In genomic region chr4:49631319-49632138, GRCm38 (mm10) we compare ENCODE assay signal across 8 mouse cellular contexts. TPM values are rescaled to one million over a fixed set of nuclear protein-coding genes. Genes with fewer than 3 reads are reported as not detected.
DNase-seq lines count a peak whose midpoint lies in the region; ATAC-seq and TF ChIP-seq lines count a peak whose summit lies in the region.

Gene Rnf20, plus strand, starts transcription at chr4:49632006.

- no peaks in the 10 kb centered on the region for H3K27me3 ChIP-seq in embryonic facial prominence, embryonic 15.5 days
- H3K27me3 ChIP-seq in limb, embryonic 14.5 days (ENCODE audit: control insufficient read depth, insufficient read depth, low read length) = no peaks in the 10 kb centered on the region
- H3K27me3 ChIP-seq in midbrain, postnatal 0 days (ENCODE audit: insufficient read depth, low read length) = no peaks in the 10 kb centered on the region

- WGBS in bone marrow, adult 2 months = 4% methylated on average over 37 of the region's 37 CpGs
- 3% methylated on average over 37 of the region's 37 CpGs for WGBS in embryonic facial prominence, embryonic 15.5 days
- 3% methylated on average over 35 of the region's 37 CpGs for WGBS in limb, embryonic 14.5 days
- 4% methylated on average over 37 of the region's 37 CpGs for WGBS in midbrain, postnatal 0 days

- H3K36me3 ChIP-seq in embryonic facial prominence, embryonic 15.5 days = peaks cover 22% of the 10 kb centered on the region
- peaks cover 22% of the 10 kb centered on the region for H3K36me3 ChIP-seq in limb, embryonic 14.5 days (ENCODE audit: control insufficient read depth, insufficient read depth, low read length)
- peaks cover 18% of the 10 kb centered on the region for H3K36me3 ChIP-seq in midbrain, postnatal 0 days (ENCODE audit: insufficient read depth, low read length)

- ATAC-seq in embryonic facial prominence, embryonic 15.5 days (ENCODE audit: insufficient number of reproducible peaks, low FRiP score, low TSS enrichment, low read depth) = peak; percentile 96
- peak; percentile 99 for ATAC-seq in limb, embryonic 14.5 days (ENCODE audit: low FRiP score, low read depth)
- peak; percentile 96 for ATAC-seq in midbrain, postnatal 0 days (ENCODE audit: low FRiP score)

- peak within 1 kb of the TSS; percentile 69 for H3K4me2 ChIP-seq in embryonic facial prominence, embryonic 15.5 days (replicated peaks)
- H3K4me2 ChIP-seq in limb, embryonic 14.5 days (replicated peaks; ENCODE audit: low read depth, low read length, severe bottlenecking) = peak within 1 kb of the TSS; percentile 54
- H3K4me2 ChIP-seq in midbrain, postnatal 0 days (ENCODE audit: low read depth, low read length, poor library complexity, severe bottlenecking) = peak within 1 kb of the TSS; percentile 77

- TF ChIP-seq CTCF in bone marrow, adult 2 months (IDR thresholded peaks at IDR 0.05; ENCODE audit: control insufficient read depth, insufficient read depth, low read length) = no peak; the same call in 1 of the 2 replicates
- no peak for TF ChIP-seq CTCF in midbrain, postnatal 0 days (IDR thresholded peaks at IDR 0.05)

- H3K27ac ChIP-seq in bone marrow, adult 2 months (ENCODE audit: control insufficient read depth, insufficient read depth, low read depth, low read length, poor library complexity) = peak within 1 kb of the TSS; percentile 85
- peak within 1 kb of the TSS; percentile 96 for H3K27ac ChIP-seq in embryonic facial prominence, embryonic 15.5 days (replicated peaks)
- peak within 1 kb of the TSS; percentile 86 for H3K27ac ChIP-seq in limb, embryonic 14.5 days (replicated peaks; ENCODE audit: low read depth, low read length)
- H3K27ac ChIP-seq in midbrain, postnatal 0 days (ENCODE audit: low read depth, low read length) = peak within 1 kb of the TSS; percentile 89

- peak; percentile 95 for DNase-seq in A20 (ENCODE audit: low read depth, low spot score)
- peak; percentile 97 for DNase-seq in heart, adult 8-10 months (ENCODE audit: low spot score)
- DNase-seq in kidney, adult 9 months = peak; percentile 97
- peak; percentile 95 for DNase-seq in limb, embryonic 14.5 days (ENCODE audit: low spot score)
- peak; percentile 97 for DNase-seq in midbrain, postnatal 0 days (ENCODE audit: low spot score)
- DNase-seq in spleen, postnatal 4 days (ENCODE audit: low spot score in 2 of 2) = peak; percentile 92 to 95

- H3K9ac ChIP-seq in embryonic facial prominence, embryonic 15.5 days = peak within 1 kb of the TSS; percentile 91
- H3K9ac ChIP-seq in limb, embryonic 14.5 days (ENCODE audit: low read depth, low read length, severe bottlenecking) = peak within 1 kb of the TSS; percentile 76
- H3K9ac ChIP-seq in midbrain, postnatal 0 days (replicated peaks; ENCODE audit: low read length, poor library complexity, severe bottlenecking) = peak within 1 kb of the TSS; percentile 84

- TF ChIP-seq POLR2A in bone marrow, adult 2 months (IDR thresholded peaks at IDR 0.05; ENCODE audit: borderline replicate concordance, control insufficient read depth, low read depth, low read length) = peak; percentile 71
- TF ChIP-seq POLR2A in limb, embryonic 14.5 days (IDR thresholded peaks at IDR 0.05; ENCODE audit: borderline replicate concordance, extremely low read depth, insufficient read depth, insufficient read length) = no peak

- no peaks in the 10 kb centered on the region for H3K9me3 ChIP-seq in embryonic facial prominence, embryonic 15.5 days (replicated peaks)
- H3K9me3 ChIP-seq in limb, embryonic 14.5 days (ENCODE audit: control insufficient read depth, low read length) = no peaks in the 10 kb centered on the region
- H3K9me3 ChIP-seq in midbrain, postnatal 0 days (ENCODE audit: low read length) = no peaks in the 10 kb centered on the region

- H3K4me1 ChIP-seq in bone marrow, adult 2 months (ENCODE audit: control insufficient read depth, insufficient read depth, low read length) = no peaks in the 10 kb centered on the region
- 0 out of 2 replicates have a peak, but pooled peaks cover 4% of the 10 kb centered on the region for H3K4me1 ChIP-seq in embryonic facial prominence, embryonic 15.5 days
- peaks cover 6% of the 10 kb centered on the region; the same call in 1 of the 2 replicates for H3K4me1 ChIP-seq in limb, embryonic 14.5 days (ENCODE audit: control insufficient read depth, insufficient read depth, low read length)
- no peaks in the 10 kb centered on the region; the same call in 1 of the 2 replicates for H3K4me1 ChIP-seq in midbrain, postnatal 0 days (ENCODE audit: insufficient read depth, low read length)

- peak within 1 kb of the TSS; percentile 97 for H3K4me3 ChIP-seq in bone marrow, adult 2 months (replicated peaks; ENCODE audit: control insufficient read depth, low read depth, low read length)
- peak within 1 kb of the TSS; percentile 97 for H3K4me3 ChIP-seq in embryonic facial prominence, embryonic 15.5 days (replicated peaks)
- peak within 1 kb of the TSS; percentile 63 for H3K4me3 ChIP-seq in limb, embryonic 14.5 days (replicated peaks; ENCODE audit: low read length)
- H3K4me3 ChIP-seq in midbrain, postnatal 0 days (ENCODE audit: low read depth, low read length) = peak within 1 kb of the TSS; percentile 85

RNA-seq across cellular contexts. Expression of gene Rnf20, which starts in this region (rescaled TPM):
- 41.5 and 45.7 TPM in 2 replicates for polyA plus RNA-seq in bone marrow, adult 2 months (2011; ENCODE audit: insufficient read depth, insufficient read length, low replicate concordance, missing spikeins)
- 37.7 and 43.1 TPM in 2 replicates for polyA plus RNA-seq in embryonic facial prominence, embryonic 15.5 days (2015; fragmentation: Nextera tagmentation; extraction: Ambion mirVana)
- 10 to 100 TPM; 36.7 to 42.5 (median 38.9) TPM for total RNA-seq in heart, adult 8-10 months (2022)
- polyA plus RNA-seq in limb, embryonic 14.5 days (2012; rRNA removed) = 45.7 and 54.3 TPM in 2 replicates
- 54.5 and 59.4 TPM in 2 replicates for polyA plus RNA-seq in limb, embryonic 14.5 days (2014; fragmentation: Nextera tagmentation; extraction: Ambion mirVana)
- 48.3 and 76.7 TPM in 2 replicates for total RNA-seq in midbrain, postnatal 0 days (2014; rRNA removed)
- 41.0 and 46.2 TPM in 2 replicates for polyA plus RNA-seq in midbrain, postnatal 0 days (2015; fragmentation: Nextera tagmentation; extraction: Ambion mirVana)

Comparison
In these comparisons a context has a peak if more than half of its experiments do, and no peak if none do; other contexts are left out.
1. Peak in every context shown above with its lines: DNase-seq, ATAC-seq, H3K4me3 ChIP-seq and H3K27ac ChIP-seq.